Mouse (Mus musculus) adipocyte (in vitro differentiated cells): ENCODE measurements at regions not wholly inside any gene's neighbourhood (a gene's known extent, or its start where the extent isn't known, plus 50 kb on each side); places are given as distances from the start of the nearest gene placed in this dataset.
A peak's percentile ranks its signal among the peaks of the same experiment; 100 is the strongest.

Source experiments
- DNase-seq: peaks from one replicate; pipeline ENCODE4 v3.0.0-alpha.2; 2016; ENCODE audit warnings: low spot score

- no peak for DNase-seq
Measured at GRCm38 (mm10) chrX:35791273-35791672, 97.4 kb upstream of the Dock11 start.

GRCm38 (mm10) chrX:35813206-35813605 is 75.4 kb upstream of the Dock11 start:
- peak; percentile 37 for DNase-seq

DNA sequence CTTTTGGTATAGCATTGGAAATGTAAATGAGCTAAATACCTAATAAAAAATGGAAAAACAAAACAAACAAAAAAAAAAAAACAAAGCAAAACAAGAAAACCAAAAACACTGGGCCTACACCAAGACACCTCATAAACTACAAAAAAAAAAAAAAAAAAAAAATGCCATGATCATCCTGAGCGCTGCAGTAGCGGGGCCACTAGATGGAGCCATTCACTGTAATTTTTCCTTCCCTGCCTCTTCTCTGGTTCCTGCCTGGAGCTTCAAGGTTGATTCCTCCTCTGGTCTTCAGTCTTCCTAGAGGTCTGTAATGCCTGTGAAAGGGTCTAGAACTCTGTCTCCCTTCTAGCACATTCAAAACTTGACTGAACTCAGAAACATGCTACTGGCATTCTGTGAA is 54.2 kb upstream of the Dock11 start:
- peak; percentile 48 for DNase-seq

- no peak for DNase-seq
Measured at GRCm38 (mm10) chrX:35838064-35838463, 50.6 kb upstream of the Dock11 start.
